Mouse (Mus musculus) ES-Bruce4 (cell line): ENCODE measurements around the gene Snx25.

ENCODE experiments used
- CTCF ChIP-seq: IDR thresholded peaks from one replicate; pipeline ENCODE4 v1.8.1; 2011; ENCODE audit warnings: low read depth, low read length
- EP300 ChIP-seq: IDR thresholded peaks from 2 replicates; pipeline ENCODE4 v1.6.1; 2011; ENCODE audit warnings: low read depth, low read length; ENCODE audit not compliant: insufficient read depth
- POLR2A ChIP-seq: IDR thresholded peaks from one replicate; pipeline ENCODE4 v1.8.1; 2011; ENCODE audit warnings: low read length; ENCODE audit not compliant: insufficient read depth

DNA sequence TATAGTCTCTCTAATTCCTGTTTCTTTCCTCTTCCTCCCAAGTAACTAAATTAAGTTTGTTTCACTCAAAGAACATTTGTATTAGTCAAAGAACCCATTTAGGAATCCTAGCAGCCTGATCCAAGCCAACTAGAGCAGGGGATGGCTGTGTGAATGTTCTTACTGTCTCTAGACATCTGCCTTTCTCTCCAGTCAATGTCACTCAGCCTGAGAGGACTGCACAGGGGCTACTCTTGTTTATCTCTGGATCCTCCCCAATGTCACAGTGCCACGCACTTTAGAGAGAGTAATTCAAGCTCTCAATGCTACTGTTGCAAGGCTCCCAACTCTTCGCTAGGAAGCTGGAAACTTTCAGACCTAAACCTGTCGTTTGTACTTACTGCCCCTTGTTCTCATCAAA, 5.8 kb downstream of the Snx25 start:
- TF ChIP-seq CTCF = no peak
- no peak for TF ChIP-seq EP300
- no peak for TF ChIP-seq POLR2A
